Mouse (Mus musculus) right cerebral cortex, postnatal 4 days (tissue): ENCODE measurements around the gene 1300017J02Rik.

Source experiments
- DNase-seq: peaks from one replicate; pipeline ENCODE4 v3.0.0-alpha.2; 2022

1300017J02Rik gene

DNA sequence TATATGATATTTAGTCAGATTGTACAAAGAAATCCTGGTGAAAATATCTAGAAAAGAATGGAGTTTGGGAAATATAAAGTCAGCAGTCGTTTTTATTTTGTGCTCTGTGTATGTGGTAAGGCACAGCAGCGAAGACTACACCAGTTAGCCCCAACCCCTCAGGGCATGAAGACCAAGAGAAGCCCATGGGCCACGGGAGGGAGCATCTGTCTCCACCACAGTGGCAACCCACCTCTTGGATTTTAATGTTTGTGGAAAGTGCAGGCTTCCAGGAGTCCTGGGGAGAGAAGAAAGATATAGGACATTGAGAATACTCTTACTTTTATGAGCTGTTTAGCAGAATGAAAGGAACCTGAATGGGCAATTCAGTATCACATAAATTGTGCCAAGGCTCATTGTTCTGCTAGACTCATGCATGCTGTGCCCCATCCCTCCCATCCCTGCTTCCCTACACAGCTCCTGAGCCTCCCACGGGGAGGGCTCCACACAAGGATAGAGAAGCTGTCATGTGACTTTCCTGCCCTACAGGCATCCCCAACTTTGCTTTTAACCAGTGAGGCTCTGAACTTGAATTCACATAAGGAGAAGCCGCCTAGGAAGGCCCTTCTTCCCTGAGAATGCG is 96.0 kb downstream of the 1300017J02Rik start:
- DNase-seq = no peak

DNA sequence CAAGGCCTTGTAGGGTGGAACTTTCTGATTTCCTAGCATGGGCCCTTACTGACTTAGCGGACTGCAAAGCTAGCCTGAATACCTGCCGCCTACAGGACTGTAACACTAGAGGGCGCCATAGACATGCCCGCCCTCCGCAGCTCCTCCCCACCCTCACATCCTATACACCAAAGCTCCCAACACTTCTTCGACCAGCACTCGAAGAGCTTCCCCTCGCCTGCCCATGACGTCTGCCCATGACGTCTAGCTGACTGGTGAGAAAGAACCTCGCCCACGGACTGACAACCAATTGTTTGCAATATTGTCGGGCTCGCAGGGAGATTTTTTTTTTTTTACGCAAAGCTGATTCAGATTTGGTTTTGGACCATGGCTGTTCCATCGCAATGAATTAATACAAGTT is 97.0 kb downstream of the 1300017J02Rik start:
- DNase-seq = peak; percentile 33

DNA sequence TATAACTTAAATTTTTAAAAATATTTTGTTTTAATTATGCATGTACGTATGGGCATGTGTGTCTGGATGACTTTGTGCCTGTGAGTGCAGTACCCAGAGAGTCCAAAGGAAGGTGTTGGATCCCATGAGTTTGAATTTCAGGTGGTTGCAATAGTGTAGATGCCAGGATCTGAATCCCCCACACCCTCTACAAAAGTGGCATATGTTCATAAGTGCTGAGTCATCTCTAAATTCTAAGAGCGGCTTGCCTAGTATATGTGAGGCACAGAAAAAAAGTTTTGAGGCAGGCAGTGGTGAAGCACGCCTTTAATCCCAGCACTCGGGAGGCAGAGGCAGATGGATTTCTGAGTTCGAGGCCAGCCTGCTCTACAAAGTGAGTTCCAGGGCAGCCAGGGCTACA is 99.1 kb downstream of the 1300017J02Rik start:
- DNase-seq = no peak

- DNase-seq = peak; percentile 91
These were observed 103.2 kb downstream of the 1300017J02Rik start, which contains the start of gene Srprb for GRCm38 (mm10) chr9:103201561-103202260. TSS of gene Srprb (minus strand) at chr9:103202137.
